Mouse (Mus musculus): ENCODE results near the gene Btbd35f22. TPM values are rescaled to one million over a fixed set of nuclear protein-coding genes. Genes with fewer than 3 reads are reported as not detected.
"Not testable (repeated sequence)": the region's sequence is repeated elsewhere in the genome, so short reads cannot be mapped to it uniquely, and the experiment has no call there.

Gene Btbd35f22
- not detected in 2 replicates for polyA plus RNA-seq (2014; fragmentation: Nextera tagmentation; extraction: Ambion mirVana)

DNA sequence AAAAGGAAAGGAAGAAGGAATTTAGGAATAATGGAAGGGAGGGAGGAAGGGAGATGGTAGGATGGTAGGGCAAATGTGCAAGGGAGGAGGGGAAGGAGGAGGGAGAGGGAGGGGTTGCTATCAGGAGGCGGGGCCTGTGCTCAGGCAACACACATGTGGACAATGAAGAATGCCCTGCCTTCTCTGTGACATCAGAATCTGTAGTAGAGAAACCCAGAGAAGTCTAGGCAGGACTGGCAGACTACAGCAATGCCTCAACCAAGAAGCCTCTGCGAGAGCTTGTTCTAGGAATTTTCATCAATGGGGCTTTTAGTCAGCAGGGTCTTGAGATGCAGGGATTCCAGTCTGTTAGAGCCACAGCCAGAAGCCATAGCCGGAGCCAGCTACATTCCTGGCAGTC lies at the start of gene Btbd35f22:
Btbd35f22 (plus strand) TSS at position 301 of the 400 bp plus-strand sequence.
- no CpG with 5 or more reads among the region's 3 CpGs for WGBS
- H3K27me3 ChIP-seq (ENCODE audit: control insufficient read depth, insufficient read depth, low read length); H3K9me3 ChIP-seq (ENCODE audit: control insufficient read depth, low read length); H3K4me2 ChIP-seq (ENCODE audit: low read length); H3K4me3 ChIP-seq (replicated peaks; ENCODE audit: low read depth, low read length); ATAC-seq (ENCODE audit: low FRiP score, low TSS enrichment); H3K9ac ChIP-seq (replicated peaks; ENCODE audit: low read length); DNase-seq; H3K27ac ChIP-seq (replicated peaks; ENCODE audit: low read depth, low read length); H3K4me1 ChIP-seq (ENCODE audit: control insufficient read depth, insufficient read depth, low read length); H3K36me3 ChIP-seq (ENCODE audit: control insufficient read depth, insufficient read depth, low read length): not testable (repeated sequence)

Other genes with a start within 250 kb of the Btbd35f22 start
- gene Gm21637, start 85.8 kb upstream of the Btbd35f22 start, polyA plus RNA-seq (2014; fragmentation: Nextera tagmentation; extraction: Ambion mirVana), result not detected in 2 replicates
- gene Btbd35f2, start 230.6 kb downstream of the Btbd35f22 start, polyA plus RNA-seq (2014; fragmentation: Nextera tagmentation; extraction: Ambion mirVana), result not detected in 2 replicates

Measured in midbrain, embryonic 14.5 days (tissue).